Mouse (Mus musculus) lung, postnatal 0 days (tissue): Measurements from ENCODE around the gene H2-Eb2.

ENCODE experiments used
- CTCF ChIP-seq: IDR thresholded peaks from 2 replicates; pipeline ENCODE4 v1.5.1; 2016; ENCODE audit warnings: antibody characterized with exemption, mild to moderate bottlenecking
- EP300 ChIP-seq: IDR thresholded peaks from 2 replicates; pipeline ENCODE4 v1.6.1; 2016; ENCODE audit warnings: antibody characterized with exemption, mild to moderate bottlenecking, control low read depth

GRCm38 (mm10) chr17:34300691-34301566 is 24.5 kb upstream of the H2-Eb2 start:
- TF ChIP-seq CTCF (no peak), EP300 (no peak)
